Mouse (Mus musculus): ENCODE measurements around the gene Shc1. TPM values are rescaled to one million over a fixed set of nuclear protein-coding genes. Genes with fewer than 3 reads are reported as not detected.
A peak's percentile ranks its signal among the peaks of the same experiment; 100 is the strongest.

Gene Shc1
- polyA plus RNA-seq, 1 experiment: 87.7 TPM

DNA sequence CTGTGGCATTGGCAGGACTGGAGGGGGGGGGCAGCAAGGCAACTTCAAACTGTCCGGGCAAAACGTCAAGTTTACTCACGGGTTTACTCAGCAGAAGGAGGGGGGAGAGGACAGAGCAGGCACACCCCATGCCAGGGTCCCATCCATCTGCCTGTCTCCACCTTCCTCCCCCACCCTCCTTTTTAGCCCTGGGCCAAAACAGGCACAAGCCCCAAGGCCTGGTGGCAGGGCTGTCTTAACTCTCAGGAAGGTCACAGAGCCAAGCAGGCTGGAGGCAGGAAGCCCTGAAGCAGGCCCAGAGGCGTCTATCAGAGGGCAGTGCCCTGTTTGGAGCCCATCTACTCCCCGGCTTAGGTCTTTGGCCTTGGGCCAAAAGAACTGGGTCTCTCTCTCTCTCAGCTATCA, 28.1 kb upstream of the Shc1 start:
- DNase-seq (ENCODE audit: low spot score): peak; percentile 51

DNA sequence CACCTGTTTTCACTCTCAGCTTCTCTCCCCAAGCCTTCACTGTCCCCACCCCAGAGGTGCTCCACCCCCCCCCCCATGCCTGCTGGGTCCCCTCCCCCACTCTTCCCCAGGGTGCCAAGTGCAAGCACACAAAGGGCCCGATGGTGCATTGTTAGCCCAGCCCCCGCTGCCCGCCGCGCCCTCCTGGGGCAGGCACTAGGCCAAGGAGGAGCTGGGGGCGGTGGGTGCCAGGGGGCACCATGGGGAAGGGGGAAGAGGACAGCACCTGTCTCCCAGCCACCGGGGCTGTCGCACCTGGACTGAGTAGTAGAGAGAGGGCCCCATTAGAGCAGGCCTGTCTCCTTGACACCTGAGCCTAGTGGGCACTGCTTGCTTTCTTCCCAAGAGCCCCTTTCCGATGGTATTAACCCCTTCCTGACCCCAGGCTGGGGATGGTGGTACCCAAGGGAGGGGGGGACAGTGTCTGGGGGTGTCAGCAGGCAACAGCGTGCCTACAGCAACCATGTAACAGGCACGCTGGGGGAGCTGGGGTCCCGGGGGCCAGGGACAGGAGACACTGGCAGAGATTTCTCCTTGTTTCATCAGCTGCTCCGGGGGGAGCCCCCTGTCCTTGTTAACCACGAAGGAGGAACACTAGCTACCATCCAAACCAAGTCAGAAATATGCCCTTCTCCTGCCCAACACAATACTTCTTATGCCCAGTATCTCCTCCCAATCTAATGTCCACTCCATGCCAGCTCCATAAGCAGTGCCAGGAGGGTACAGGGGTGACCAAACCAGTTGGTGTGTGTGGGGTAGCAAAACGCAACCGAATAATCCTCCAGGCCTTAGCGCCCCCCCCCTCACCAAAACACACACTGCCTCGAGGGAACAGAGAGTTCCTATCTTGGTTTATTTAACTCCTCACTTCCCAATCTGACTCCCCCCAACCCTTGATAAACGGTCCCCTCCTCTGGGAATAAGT, 27.3 kb upstream of the Shc1 start:
- peak; percentile 48 for DNase-seq (ENCODE audit: low spot score)

DNA sequence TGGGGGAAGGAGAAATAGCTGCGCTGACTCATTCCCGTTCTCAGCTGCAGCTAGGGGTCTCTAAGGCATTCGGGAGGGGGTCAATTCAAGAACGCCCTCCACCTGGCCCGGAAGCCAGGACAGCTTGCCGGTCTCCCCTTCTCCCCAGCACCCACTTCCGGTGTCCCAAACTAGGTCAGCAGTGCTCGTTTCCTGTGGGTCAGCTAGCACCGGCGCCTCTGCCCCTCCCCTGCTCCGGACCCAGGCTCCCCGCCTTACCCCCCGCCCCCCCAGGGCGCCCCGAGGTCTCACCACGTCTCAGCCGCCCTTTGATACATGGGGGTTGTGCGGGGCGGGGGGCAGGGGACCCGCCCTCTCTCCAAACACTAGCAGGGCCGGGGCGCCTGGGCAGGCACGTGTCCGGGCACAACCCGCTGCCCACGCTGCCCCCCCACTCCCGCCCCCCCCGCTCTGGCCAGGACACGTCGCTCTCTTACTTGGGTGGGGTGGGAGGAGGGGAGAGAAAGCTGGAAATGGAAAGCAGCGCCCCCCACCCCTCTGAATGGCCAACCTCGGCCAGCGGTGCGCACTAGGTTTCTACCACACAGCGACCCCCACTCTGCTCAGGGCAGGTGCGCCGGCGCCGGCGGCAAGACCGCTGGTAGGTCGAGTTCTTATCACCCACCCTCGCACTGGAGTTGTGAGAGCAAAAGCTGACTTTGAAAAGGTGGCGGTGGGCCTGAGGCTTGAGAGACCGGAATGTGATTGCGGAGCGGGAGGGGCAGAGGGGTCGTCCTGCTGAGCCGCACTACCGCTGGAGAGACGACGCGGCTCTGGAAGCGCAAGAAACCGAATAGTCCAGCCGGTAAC, 26.4 kb upstream of the Shc1 start:
- peak; percentile 70 for DNase-seq (ENCODE audit: low spot score)

DNA sequence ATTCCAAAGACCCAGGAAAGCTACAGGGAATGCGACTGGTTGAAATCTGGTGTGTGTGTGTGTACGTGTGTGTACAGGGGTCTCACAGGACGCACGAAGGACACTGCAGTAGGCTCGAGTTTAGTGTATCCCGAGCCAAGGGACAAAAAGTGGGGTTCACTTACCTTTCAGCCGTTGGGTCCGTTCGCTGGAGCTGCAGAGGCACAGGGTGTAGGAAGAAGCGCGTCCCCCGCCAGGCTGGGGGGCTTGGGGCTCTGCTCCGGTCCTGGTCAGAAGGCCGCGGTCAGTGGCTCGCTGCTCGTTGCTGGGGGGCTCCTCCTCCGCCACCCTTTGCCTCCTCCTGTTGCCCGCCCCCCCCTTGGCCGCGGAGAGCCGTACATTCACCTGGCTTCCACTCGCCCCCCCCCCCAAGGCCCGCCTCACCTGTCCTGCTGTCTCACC, 25.4 kb upstream of the Shc1 start:
- peak; percentile 55 for DNase-seq (ENCODE audit: low spot score)

DNA sequence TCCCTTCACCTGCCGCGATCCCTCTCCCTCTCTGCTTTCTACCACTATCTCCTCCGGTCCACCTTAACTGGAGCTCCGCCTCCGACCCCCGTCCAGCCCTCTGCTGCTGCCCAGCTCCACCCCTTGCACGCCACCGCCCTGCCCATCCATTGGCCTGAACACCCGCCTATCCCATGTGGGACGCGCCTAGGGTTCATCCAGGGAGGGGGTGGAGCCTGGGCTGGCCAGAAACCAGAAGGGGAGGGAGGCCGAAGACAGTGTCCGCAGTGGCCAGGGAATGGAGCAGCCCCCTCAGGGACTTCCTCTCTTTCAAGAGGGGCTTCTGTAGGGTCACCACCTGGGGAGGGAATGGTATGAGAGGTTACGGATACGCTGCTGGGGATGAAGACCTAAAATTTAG, 24.6 kb upstream of the Shc1 start:
- peak; percentile 94 for DNase-seq (ENCODE audit: low spot score)

DNA sequence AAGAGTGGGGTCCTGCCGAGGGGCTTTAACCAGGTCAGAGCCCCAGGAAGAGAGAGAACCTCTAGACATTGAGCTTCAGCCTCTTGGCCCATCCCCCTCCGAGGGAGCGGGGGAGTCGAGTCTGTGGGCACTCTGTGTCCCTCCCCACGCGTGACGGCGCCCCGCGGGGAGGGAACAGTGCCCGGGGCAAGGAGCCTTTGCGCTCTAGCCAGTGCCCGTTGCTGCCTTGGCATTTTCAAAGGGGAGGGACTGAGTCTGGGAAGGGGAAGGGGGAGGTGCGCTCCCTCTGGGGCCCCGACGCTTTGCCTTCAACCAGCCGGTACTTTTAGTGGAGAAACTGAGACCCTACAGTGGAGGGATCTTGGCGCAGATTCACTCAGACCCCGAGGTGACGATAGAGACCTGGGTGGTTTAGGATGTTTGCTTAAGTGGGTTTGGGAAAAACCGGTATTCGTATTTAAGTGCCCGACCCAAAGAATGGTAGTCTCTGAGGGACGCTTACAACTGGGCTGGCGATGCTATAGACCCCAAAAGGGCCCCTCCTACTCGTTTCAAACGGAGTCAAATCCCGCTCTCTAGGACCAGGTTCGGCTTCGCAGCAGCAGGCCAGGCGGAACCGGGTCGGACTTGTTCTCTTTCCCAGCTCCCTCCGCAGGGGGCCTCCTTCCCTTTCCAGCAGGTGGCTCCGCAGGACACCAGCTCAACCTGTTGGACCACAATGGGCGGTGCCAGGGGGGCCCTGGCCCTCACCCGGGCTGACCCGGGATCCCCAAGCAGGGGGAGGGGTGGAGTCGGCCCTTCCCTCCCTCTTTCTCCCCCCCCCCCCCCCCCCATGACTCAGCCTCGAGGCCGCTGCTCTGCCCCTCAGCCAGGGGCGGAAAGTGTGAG, 24.0 kb upstream of the Shc1 start, which contains the start of gene Zbtb7b:
TSS of gene Zbtb7b (minus strand) at position 771 of the 888 bp plus-strand sequence.
- peak; percentile 82 for DNase-seq (ENCODE audit: low spot score)

DNA sequence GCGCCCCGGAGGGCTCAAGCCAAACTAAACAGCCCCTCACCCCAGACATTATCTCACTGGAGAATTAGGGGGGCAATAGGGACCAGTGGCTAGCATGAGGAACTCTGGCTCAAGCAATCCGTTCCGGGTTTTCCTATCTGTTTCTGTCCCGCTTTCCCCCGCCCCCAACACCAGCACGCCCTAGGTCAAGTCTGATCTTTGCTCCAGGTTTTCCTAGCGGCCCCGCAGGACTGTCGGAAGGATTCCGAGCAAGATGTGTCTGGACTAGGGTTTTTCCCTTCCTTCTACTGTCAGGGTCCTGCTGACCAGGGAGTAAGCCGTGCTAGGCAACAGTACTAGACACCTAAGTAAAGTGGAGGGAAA, 23.4 kb upstream of the Shc1 start:
- DNase-seq (ENCODE audit: low spot score): peak; percentile 60

DNA sequence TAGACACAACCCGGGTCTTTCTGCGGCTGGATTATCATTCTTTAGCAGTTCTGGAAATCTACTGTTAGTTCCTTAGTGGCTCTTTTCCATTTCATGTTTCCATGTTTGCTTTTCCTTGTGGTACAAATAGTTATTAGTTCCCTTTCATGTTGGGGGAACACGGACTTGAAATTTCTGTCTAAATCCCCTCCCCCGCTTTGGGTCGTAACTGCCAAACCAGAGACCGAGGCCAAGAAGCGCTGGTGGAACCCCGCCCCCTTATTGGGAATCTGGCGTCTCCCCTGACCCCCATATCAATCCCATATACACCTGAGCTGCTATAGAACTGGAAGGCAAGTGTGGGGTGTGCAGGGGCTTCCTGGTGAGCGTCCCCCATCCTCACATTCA, 22.8 kb upstream of the Shc1 start:
- DNase-seq (ENCODE audit: low spot score): no peak

DNA sequence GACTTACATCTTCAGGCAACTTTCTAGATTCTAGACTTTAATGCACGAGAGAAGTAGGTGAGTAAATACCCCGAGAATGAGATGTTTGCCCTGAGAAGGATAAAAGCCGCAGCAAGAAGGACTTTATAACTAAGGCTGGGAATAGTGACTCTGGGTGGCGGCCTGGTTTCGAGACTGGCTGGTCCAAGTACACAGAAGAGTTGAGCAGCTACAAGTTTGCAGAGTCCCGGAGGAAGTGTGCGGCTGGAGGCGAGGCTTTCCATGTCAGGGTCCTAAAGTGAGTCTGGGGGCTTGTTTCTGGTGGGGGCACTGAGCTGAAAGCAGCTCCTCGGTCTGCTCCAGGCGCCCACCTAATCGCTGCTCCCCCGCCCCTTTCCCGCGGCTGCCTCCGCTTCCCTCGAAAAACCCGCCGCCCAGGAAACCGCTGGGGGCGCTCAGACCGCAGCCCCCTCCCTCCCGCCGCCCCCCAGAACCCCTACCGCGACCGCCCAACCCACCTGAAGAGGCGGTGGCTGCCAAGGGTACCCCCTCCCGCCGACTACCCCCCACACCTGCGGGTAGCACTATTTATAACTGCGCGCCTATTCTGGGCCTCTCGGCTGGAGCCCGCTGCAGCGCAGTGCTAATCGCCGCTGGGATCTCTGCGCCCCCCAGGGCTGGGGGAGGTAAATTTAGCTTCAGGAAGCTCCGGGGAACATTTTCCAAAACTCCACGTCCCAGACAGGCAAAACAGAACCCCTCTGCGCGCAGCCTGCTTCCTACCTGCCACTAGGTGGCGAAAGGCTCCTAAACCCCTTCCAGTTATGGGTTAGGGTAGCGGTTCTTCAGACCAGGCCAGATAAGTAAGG, 22.2 kb upstream of the Shc1 start:
- peak; percentile 41 for DNase-seq (ENCODE audit: low spot score)

DNA sequence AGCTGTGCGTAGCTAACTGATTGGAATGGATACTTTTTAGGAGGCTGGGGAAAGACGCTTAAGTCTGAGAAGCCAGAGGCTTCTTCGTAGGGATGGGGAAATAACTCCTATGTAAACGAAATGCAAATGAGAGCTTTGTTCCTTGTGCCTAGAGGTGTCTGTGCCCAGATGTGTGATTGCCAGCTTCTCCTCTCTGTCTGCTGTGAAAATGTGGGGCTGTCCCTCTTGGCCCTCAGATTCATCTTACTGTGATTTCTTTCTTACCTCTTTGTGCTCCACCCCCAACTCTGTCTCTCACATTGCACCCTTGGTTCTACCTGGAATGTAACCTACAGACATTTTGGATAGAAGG, 21.6 kb upstream of the Shc1 start:
- no peak for DNase-seq (ENCODE audit: low spot score)

DNA sequence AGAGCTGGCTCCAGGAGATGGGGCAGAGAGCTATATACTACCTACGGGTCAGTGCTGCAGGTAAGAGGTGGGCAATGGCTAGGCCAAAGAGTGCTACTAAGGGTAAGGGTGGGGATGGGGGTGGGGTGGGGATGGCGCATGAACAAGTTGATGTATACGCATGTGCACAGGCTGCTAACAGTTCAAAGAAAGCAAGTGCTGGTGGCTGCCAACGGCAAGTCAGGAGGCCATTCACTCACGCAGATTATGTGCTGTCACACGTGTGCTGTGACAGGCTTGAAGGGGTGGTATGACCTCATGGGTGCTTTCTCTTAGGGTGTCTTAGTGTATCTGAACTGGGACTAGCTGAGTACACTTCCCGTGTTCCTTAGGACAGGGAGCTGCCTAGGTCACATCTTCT, 16.9 kb upstream of the Shc1 start:
- no peak for DNase-seq (ENCODE audit: low spot score)

DNA sequence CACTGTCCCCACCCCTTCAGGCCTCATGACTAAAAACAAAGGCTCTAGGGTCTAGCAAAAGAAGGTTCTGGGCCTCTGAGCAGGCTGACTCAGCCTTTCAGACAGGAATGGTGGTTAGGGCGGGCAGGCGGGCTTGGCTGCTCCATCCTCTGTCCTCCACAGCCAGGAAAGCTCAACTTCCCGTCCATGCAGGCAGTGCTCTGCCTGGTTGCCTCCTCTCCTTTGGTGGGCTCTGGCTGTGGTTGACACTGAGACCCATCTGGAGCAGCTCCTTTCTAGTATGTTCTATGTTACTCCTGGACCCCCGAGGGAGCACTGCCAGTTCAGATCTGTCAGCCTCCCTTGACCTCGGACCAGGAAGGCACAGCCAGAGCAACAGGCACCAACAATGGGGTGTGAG, 15.6 kb upstream of the Shc1 start, which contains the start of gene Lenep:
TSS of gene Lenep (minus strand) at position 101 of the 400 bp plus-strand sequence.
- no peak for DNase-seq (ENCODE audit: low spot score)

DNA sequence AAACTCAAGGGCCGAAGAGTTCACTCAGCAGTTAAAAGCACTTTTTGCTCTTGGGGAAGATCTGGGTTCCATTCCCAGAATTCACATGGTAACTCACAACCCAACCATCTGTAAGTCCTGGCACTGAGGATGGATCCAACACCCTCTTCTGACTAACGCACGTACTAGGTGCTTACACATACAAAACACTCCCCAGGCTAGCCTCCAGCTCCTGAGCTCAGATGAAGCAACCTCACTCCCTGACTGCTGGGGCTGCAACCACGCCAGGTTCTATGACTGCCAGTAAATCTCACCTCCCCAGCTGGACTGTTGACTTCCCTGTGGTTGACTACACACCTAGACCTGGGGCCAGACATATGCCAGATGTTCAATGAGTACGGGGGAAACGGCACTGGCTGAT, 11.4 kb upstream of the Shc1 start:
- no peak for DNase-seq (ENCODE audit: low spot score)

DNA sequence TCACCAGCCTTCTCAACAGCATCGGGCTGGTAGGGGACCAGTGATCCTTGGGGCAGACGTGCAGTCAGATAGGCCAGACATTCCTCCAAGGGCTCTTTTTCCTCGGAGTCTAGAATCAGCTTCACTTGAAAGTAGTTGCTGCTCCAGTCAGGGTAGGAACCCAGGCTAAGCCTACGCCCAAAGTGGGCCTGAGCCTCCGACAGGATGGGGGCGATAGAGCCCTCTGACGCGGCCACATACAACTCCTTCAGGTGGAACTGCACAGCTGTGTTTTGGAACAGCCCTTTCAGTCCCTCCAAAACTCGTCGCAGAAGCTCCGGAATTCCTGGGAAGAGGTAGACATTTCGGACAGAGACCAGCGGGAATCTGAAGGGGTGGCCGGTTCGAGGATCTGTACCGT, 9.8 kb upstream of the Shc1 start:
- DNase-seq (ENCODE audit: low spot score): no peak

DNA sequence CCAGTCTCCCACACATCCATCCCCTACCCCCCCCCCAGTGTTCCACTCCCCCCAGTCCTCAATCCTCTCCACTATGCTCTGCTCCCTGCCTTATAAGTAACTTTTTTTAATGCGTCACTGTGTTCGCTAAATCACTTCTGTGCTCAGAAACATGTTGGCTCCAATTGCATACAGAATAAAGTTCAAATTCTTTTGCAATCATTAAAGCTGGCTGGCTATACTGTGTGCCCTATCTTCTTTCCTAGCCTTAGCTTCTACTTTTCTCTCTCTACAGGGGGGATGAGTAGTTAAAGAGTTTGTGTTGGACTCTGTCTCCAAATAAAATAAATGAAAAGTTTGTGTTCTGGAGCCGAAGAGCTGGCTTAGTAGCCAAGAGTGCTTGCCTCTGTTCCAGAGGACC, 8.5 kb upstream of the Shc1 start:
- no peak for DNase-seq (ENCODE audit: low spot score)

DNA sequence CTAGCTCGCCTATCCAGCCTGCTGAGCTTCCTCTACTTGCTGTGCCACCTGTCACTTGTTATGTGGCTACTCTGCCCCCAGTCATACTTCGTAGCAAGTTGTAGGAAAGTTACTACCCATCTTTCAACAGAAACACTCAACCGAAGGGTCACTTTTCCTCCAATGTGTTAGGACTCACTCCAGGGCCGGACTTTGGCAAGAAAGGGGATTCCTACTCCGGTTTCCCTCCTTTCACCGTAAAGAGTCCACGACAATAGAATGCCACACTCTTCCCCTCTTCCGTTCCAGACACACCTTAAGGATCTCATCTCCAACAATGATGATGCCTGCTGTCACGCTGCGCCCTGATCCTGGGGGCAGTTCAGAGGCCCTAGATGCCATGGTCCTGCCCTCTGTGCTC, 7.4 kb upstream of the Shc1 start:
- DNase-seq (ENCODE audit: low spot score): no peak

DNA sequence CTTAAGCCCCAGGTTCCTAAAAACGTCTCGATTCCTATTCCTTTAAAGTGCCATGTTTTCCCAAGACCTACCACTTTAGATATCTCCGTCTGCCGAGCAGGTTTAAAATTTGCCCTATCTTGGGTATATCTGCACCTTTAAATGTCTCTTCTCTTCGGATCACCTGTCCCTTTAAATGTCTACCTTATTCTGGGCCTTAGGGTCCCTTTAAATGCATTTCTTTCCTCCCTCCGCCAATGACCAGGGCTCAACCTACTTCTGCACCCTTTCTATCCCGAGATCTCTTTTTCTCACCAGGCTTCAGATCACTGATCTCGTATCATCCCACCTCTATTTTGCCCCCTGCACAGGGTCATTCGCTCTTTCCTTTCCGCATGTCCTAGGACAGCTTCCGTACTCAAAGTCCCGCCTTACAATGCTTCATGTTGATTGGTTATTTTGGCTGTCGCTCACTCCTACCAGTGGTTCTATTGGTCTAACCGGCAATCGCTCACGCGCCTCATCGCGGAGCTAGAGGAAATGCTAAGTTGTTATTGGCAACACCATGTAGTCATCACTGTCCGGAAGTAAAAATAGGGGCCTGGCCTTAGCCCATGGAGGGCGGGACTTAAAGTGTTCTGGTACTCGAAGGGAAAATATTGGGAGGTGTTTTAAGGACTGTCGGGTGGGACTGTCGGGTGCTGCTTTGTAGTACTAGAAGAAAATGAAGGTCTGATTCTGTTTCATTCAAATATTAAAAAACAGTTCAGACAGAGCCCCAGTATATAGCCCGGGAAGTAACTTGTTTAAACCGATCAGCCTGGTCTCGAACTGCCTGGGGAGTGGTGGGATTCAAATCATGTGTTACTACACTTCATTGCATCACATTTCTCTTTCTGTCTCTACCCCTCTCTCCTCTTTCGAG, 6.5 kb upstream of the Shc1 start, which contains the start of gene Flad1:
TSS of gene Flad1 (minus strand) at position 381 of the 904 bp plus-strand sequence.
- peak; percentile 82 for DNase-seq (ENCODE audit: low spot score)

DNA sequence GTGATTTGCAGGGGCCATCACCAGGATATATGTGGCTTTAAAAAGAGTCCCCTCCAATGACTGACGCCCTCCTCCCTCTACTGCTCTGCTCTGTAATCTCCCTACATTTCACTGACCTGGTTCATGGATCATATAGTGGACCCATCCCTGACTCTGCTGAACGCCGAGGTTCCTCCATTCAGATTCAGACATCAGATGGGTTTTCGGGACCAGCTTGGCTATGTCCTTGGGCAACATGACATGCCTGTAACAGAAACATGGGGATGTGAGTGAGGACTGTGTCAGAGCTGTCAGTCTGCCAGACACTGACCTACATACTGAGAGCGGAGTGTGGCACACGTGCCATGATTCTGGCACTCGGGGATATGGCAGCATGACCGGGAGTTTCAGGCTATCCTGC, 2.1 kb upstream of the Shc1 start:
- no peak for DNase-seq (ENCODE audit: low spot score)

DNA sequence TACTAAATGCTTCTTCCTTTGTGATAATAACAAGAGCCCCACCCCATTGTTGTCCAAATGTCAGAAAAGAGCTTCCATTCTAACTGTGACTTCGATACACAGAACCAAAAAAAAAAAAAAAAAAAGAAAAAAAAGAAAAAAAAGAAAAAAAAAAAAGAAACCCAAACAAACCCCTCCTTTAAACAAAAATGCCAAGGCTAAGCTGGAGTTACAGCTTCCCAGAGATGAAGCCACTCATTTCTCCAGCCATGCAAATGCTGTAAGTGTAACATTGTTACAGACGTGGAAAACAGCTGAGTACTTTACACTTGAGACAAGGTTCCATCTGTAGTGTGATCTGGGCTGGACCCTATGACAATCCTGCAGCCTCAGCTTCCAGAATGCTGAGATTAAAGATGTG, 1.1 kb upstream of the Shc1 start:
- DNase-seq (ENCODE audit: low spot score): no peak

DNA sequence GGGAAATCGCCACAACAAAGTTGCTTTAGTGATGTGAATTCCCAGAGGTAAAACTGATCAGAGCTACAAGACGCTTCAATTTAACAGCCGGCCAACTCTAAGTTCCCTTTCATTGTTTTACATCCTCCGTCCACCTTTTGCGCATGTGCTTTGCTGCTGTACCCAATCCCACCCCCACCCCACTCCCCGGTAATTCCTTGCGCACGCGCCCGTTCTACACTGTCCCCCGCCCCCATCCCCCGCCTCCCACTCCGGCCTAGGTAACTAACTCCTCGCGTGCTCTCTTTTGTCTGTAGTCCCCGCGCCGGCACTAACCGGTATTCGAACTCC, 438 bp upstream of the Shc1 start:
- DNase-seq (ENCODE audit: low spot score): no peak
